Mouse (Mus musculus): ENCODE measurements around the gene Mis18bp1. TPM values are rescaled to one million over a fixed set of nuclear protein-coding genes. Genes with fewer than 3 reads are reported as not detected.
"Not testable (repeated sequence)": the region's sequence is repeated elsewhere in the genome, so short reads cannot be mapped to it uniquely, and the experiment has no call there.

The Mis18bp1 gene
- polyA plus RNA-seq, 1 experiment from 2014 or later = 34.6 TPM

GRCm38 (mm10) chr12:65118968-65119367 lies 53.4 kb downstream of the Mis18bp1 start:
- H3K4me3 ChIP-seq = no peak overlapping the region
- no peaks in the 10 kb centered on the region for H3K27me3 ChIP-seq (replicated peaks)
- ATAC-seq (ENCODE audit: extremely low read depth, insufficient number of reproducible peaks, low FRiP score, low TSS enrichment) = no peak
- peaks cover 89% of the 10 kb centered on the region for H3K36me3 ChIP-seq
- no peaks in the 10 kb centered on the region for H3K9me3 ChIP-seq
- no peak overlapping the region for H3K4me2 ChIP-seq
- H3K9ac ChIP-seq = no peak overlapping the region
- H3K4me1 ChIP-seq = no peaks in the 10 kb centered on the region
- H3K27ac ChIP-seq (replicated peaks) = no peak overlapping the region
- WGBS = 88% methylated on average over 7 of the region's 7 CpGs

- not testable (repeated sequence) for H3K9ac ChIP-seq; H3K9me3 ChIP-seq; H3K27me3 ChIP-seq (replicated peaks); H3K4me1 ChIP-seq; ATAC-seq (ENCODE audit: extremely low read depth, insufficient number of reproducible peaks, low FRiP score, low TSS enrichment); H3K27ac ChIP-seq (replicated peaks); H3K4me2 ChIP-seq; H3K4me3 ChIP-seq
- 76% methylated on average over 3 of the region's 3 CpGs for WGBS
- H3K36me3 ChIP-seq = peaks cover 81% of the 10 kb centered on the region
These were observed 57.4 kb downstream of the Mis18bp1 start for GRCm38 (mm10) chr12:65114978-65115377.

GRCm38 (mm10) chr12:65113925-65114324 lies 58.5 kb downstream of the Mis18bp1 start:
- H3K27ac ChIP-seq (replicated peaks) = no peak overlapping the region
- ATAC-seq (ENCODE audit: extremely low read depth, insufficient number of reproducible peaks, low FRiP score, low TSS enrichment) = no peak
- no peak overlapping the region for H3K4me2 ChIP-seq
- no peak overlapping the region for H3K9ac ChIP-seq
- H3K4me3 ChIP-seq = no peak overlapping the region
- no peaks in the 10 kb centered on the region for H3K27me3 ChIP-seq (replicated peaks)
- no peaks in the 10 kb centered on the region for H3K9me3 ChIP-seq
- WGBS = 80% methylated on average over 4 of the region's 4 CpGs
- H3K36me3 ChIP-seq = peaks cover 78% of the 10 kb centered on the region
- H3K4me1 ChIP-seq = no peaks in the 10 kb centered on the region

DNA sequence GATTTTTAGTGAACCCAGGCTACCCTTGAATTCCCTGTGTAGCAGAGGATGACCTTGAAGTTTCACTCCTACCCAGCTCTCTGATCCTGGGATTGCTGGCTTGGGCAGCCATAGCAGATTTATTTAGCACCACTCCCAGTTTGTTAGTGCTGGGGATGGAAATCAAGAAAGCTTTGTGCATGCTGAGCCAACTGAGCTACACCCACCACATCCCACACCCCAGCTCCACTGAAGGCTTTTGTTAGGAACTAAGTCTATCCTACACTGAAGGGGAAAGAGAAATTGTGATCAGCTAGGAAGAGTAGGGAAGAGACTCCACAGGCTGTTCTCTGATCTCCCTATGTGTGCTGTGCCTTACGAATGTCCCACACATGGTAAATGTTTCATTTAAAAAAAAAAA lies 59.6 kb downstream of the Mis18bp1 start:
- no peak overlapping the region for H3K27ac ChIP-seq (replicated peaks)
- H3K27me3 ChIP-seq (replicated peaks) = no peaks in the 10 kb centered on the region
- ATAC-seq (ENCODE audit: extremely low read depth, insufficient number of reproducible peaks, low FRiP score, low TSS enrichment) = no peak
- no peak overlapping the region for H3K4me3 ChIP-seq
- WGBS = 100% methylated on average over 1 of the region's 1 CpGs
- H3K9ac ChIP-seq = no peak overlapping the region
- no peak overlapping the region for H3K4me2 ChIP-seq
- H3K9me3 ChIP-seq = no peaks in the 10 kb centered on the region
- H3K36me3 ChIP-seq = peaks cover 71% of the 10 kb centered on the region
- H3K4me1 ChIP-seq = no peaks in the 10 kb centered on the region

GRCm38 (mm10) chr12:65111503-65111902 lies 60.9 kb downstream of the Mis18bp1 start:
- H3K27ac ChIP-seq (replicated peaks) = no peak overlapping the region
- H3K9me3 ChIP-seq = no peaks in the 10 kb centered on the region
- H3K36me3 ChIP-seq = peaks cover 72% of the 10 kb centered on the region
- no peak overlapping the region for H3K4me3 ChIP-seq
- H3K4me1 ChIP-seq = no peaks in the 10 kb centered on the region
- 87% methylated on average over 3 of the region's 3 CpGs for WGBS
- H3K9ac ChIP-seq = no peak overlapping the region
- no peak for ATAC-seq (ENCODE audit: extremely low read depth, insufficient number of reproducible peaks, low FRiP score, low TSS enrichment)
- H3K4me2 ChIP-seq = no peak overlapping the region
- no peaks in the 10 kb centered on the region for H3K27me3 ChIP-seq (replicated peaks)

DNA sequence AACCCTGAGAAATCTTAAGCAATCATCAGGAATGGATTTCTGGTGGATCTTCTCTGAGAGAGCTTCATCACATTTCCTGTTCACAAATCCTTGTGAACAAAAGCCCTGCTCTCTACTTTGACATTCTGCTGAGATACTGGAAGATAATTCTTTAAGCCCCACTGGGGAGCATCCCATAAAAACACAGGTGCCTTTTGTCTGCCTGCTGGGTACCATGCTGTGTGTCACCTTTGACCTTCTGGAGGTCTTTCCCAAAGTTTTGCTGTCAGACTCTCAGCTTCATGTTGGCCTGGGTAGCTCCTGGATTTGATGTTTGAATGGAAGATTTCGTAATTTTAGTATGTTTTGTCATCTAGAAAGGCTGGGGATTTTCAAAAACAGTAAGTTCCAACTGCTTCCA lies 63.7 kb downstream of the Mis18bp1 start:
- H3K36me3 ChIP-seq = peaks cover 73% of the 10 kb centered on the region
- 67% methylated on average over 1 of the region's 1 CpGs for WGBS

More for the DNA sequence above, 63.7 kb downstream of the Mis18bp1 start:
- no peaks in the 10 kb centered on the region for H3K9me3 ChIP-seq
- H3K4me1 ChIP-seq = no peaks in the 10 kb centered on the region
- H3K4me3 ChIP-seq = no peak overlapping the region
- no peak for ATAC-seq (ENCODE audit: extremely low read depth, insufficient number of reproducible peaks, low FRiP score, low TSS enrichment)
- H3K27ac ChIP-seq (replicated peaks) = no peak overlapping the region
- no peak overlapping the region for H3K9ac ChIP-seq
- no peaks in the 10 kb centered on the region for H3K27me3 ChIP-seq (replicated peaks)
- H3K4me2 ChIP-seq = no peak overlapping the region

Other genes starting within 250 kb of the Mis18bp1 start
- 8.7 and 10.1 TPM in 2 replicates for gene Klhl28, start 207.1 kb downstream of the Mis18bp1 start, polyA plus RNA-seq (2015; fragmentation: Nextera tagmentation; extraction: Ambion mirVana)
- gene Togaram1, start 206.8 kb downstream of the Mis18bp1 start, polyA plus RNA-seq (2015; fragmentation: Nextera tagmentation; extraction: Ambion mirVana) = 15.3 and 17.2 TPM in 2 replicates
- 28.1 and 31.8 TPM in 2 replicates for gene Prpf39, start 136.3 kb downstream of the Mis18bp1 start, polyA plus RNA-seq (2015; fragmentation: Nextera tagmentation; extraction: Ambion mirVana)
- 476 and 518 TPM in 2 replicates for gene Fkbp3, start 98.6 kb downstream of the Mis18bp1 start, polyA plus RNA-seq (2015; fragmentation: Nextera tagmentation; extraction: Ambion mirVana)
- gene Fancm, start 97.0 kb downstream of the Mis18bp1 start, polyA plus RNA-seq (2015; fragmentation: Nextera tagmentation; extraction: Ambion mirVana) = 5.9 and 6.1 TPM in 2 replicates
- gene Wdr20rt, start 52.9 kb upstream of the Mis18bp1 start, polyA plus RNA-seq (2015; fragmentation: Nextera tagmentation; extraction: Ambion mirVana) = not detected in 2 replicates